Mouse (Mus musculus) forebrain, embryonic 14.5 days (tissue): ENCODE data around the gene Sema4b. TPM values are rescaled to one million over a fixed set of nuclear protein-coding genes. Genes with fewer than 3 reads are reported as not detected.
A peak's percentile ranks its signal among the peaks of the same experiment; 100 is the strongest.

Source experiments
- ATAC-seq: fragments of 200-750 bp; cut with Nextera tagmentation; 2 replicates; pipeline ENCODE4 v1.8.0; 2017; ENCODE audit warnings: mild to moderate bottlenecking, moderate library complexity
- DNase-seq: peaks from one replicate; pipeline ENCODE4 v3.0.0-alpha.2; 2015; ENCODE audit warnings: low spot score
- H3K27ac ChIP-seq: fragments of 300-500 bp; sonication (generic); 2 replicates; pipeline ENCODE4 v1.5.1; 2014; ENCODE audit warnings: low read depth, mild to moderate bottlenecking, control low read depth, low read length, moderate library complexity
- H3K27me3 ChIP-seq: fragments of 300-500 bp; sonication (generic); replicated peaks from 2 replicates; pipeline ENCODE4 v1.6.1; 2014; ENCODE audit warnings: low read length, control low read depth, mixed read lengths; ENCODE audit not compliant: control insufficient read depth, insufficient read depth
- H3K36me3 ChIP-seq: fragments of 300-500 bp; sonication (generic); 2 replicates; pipeline ENCODE4 v1.6.1; 2014; ENCODE audit warnings: low read length, control low read depth; ENCODE audit not compliant: control insufficient read depth, insufficient read depth
- H3K4me1 ChIP-seq: fragments of 300-500 bp; sonication (generic); 2 replicates; pipeline ENCODE4 v1.6.1; 2014; ENCODE audit warnings: antibody characterized with exemption, low read length, control low read depth; ENCODE audit not compliant: control insufficient read depth, insufficient read depth
- H3K4me2 ChIP-seq: fragments of 300-500 bp; sonication (generic); 2 replicates; pipeline ENCODE4 v1.6.1; 2014; ENCODE audit warnings: mild to moderate bottlenecking, control low read depth, low read length
- H3K4me3 ChIP-seq: fragments of 300-500 bp; sonication (generic); 2 replicates; pipeline ENCODE4 v1.5.1; 2014; ENCODE audit warnings: low read depth, low read length, control low read depth
- H3K9ac ChIP-seq: fragments of 300-500 bp; sonication (generic); 2 replicates; pipeline ENCODE4 v1.6.1; 2014; ENCODE audit warnings: mild to moderate bottlenecking, low read length, control low read depth, moderate library complexity
- H3K9me3 ChIP-seq: fragments of 300-500 bp; sonication (generic); replicated peaks from 2 replicates; pipeline ENCODE4 v1.6.1; 2016; ENCODE audit warnings: low read length, control low read depth, mixed read lengths; ENCODE audit not compliant: control insufficient read depth
- WGBS: fragments of 180-500 bp; shearing (Covaris S2); extraction: QIAGEN DNeasy Blood & Tissue Kit; methylation state at CpG from one replicate; pipeline ENCODE4 v1.1.7; 2014; 5-methylcytosine and 5-hydroxymethylcytosine counted together
- polyA plus RNA-seq: library from polyadenylated mRNA; unstranded; fragments of >200 nt; fragmentation: Nextera tagmentation; extraction: Ambion mirVana; gene quantifications from 2 replicates; pipeline ENCODE4 v1.2.1, GENCODE M21; 2014

Sema4b gene
- polyA plus RNA-seq, 1 experiment from 2014 or later: 11.6 TPM

DNA sequence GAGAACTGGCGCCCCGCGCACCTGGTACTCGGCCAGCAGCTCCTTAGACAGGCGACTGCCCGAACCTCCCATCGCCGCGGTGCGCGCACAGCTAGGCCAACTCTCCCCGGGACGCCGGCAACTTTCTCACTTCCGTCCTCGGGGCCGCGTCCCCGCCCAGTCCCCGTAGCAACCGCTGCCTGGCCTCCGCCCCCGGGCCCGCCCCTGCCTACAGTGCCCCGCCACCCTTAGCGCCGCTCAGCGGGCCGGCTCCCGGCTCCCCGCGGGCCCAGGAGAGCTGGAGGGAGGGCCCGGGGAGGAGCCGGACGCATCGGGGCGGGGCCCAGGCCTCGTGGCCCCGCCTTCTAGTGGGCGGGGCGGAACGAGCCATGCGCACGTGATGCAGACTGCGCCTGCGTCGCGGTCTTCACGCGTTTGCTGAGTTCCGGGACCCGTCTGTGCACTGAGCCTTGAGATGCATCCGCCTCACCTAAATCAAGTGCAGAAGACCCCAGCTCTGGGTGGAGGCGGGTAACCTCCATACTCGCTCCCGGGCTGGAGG, 45.9 kb downstream of the Sema4b start, which contains the start of the genes Cib1 and Gdpgp1:
TSS of gene Cib1 (minus strand) at position 325 of the 541 bp plus-strand sequence.
TSS of gene Gdpgp1 (plus strand) at position 377 of the 541 bp plus-strand sequence.
- Histone ChIP-seq H3K27ac (no peak within 1 kb of the TSS), H3K36me3 (peaks cover under 1% of the 10 kb centered on the region), H3K9me3 (no peaks in the 10 kb centered on the region), H3K4me2 (peak within 1 kb of the TSS; percentile 95), H3K4me1 (peaks cover 11% of the 10 kb centered on the region), H3K9ac (peak within 1 kb of the TSS; percentile 54), H3K4me3 (peak within 1 kb of the TSS; percentile 65), H3K27me3 (no peaks in the 10 kb centered on the region)
- ATAC-seq (peak; percentile 98), DNase-seq (peak; percentile 97)
- under 1% methylated on average over 56 of the region's 56 CpGs for WGBS

DNA sequence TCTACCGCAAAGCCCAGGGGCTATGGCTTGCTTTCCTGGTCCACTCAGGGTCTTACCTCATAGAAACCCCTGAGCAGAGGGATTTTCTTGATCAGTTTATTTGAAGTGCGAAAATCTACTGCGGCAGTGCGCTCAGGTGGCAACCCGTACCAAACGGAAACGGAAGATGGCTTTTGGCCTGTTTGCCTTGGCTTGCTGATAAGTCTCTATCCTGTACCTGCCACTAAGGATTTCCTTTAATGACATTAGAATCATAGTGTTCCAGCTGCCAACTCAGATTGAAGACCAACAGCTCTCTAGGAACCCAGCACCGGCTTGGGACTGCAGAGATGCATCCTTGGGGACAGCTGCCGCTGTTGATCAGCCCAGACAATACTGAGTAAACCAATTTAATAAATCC, 47.2 kb downstream of the Sema4b start:
- H3K4me3 ChIP-seq: no peak overlapping the region
- H3K9ac ChIP-seq: peak overlapping the region; percentile 13; the same call in 1 of the 2 replicates
- 84% methylated on average over 9 of the region's 9 CpGs for WGBS

DNA sequence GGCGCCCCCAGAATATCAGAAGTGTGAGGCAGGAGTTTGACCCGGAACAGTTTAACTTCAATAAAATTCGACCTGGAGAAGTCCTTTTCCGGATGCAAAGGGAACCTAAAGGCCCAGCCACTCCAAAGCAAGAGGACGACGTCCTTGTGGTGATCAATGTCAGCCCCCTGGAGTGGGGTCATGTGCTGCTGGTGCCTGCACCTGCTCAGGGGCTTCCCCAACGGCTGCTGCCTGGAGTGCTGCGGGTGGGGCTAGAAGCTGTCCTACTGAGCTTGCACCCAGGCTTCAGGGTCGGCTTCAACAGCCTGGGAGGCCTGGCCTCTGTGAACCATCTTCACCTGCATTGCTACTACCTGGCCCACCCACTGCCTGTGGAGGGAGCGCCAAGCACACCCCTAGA, 51.9 kb downstream of the Sema4b start:
- Histone ChIP-seq H3K9me3 (no peaks in the 10 kb centered on the region), H3K4me3 (no peak overlapping the region), H3K36me3 (peaks cover 19% of the 10 kb centered on the region), H3K4me1 (no peaks in the 10 kb centered on the region), H3K9ac (no peak overlapping the region), H3K4me2 (no peak overlapping the region), H3K27ac (no peak overlapping the region), H3K27me3 (no peaks in the 10 kb centered on the region)
- no peak for DNase-seq
- WGBS: 89% methylated on average over 10 of the region's 10 CpGs
- ATAC-seq: no peak

More for the DNA sequence above, 47.2 kb downstream of the Sema4b start:
- Histone ChIP-seq H3K27me3 (no peaks in the 10 kb centered on the region), H3K27ac (no peak overlapping the region), H3K36me3 (peaks cover 4% of the 10 kb centered on the region; the same call in 1 of the 2 replicates), H3K4me1 (peaks cover 11% of the 10 kb centered on the region), H3K4me2 (peak overlapping the region; percentile 95), H3K9me3 (no peaks in the 10 kb centered on the region)
- ATAC-seq (no peak), DNase-seq (no peak)

- Histone ChIP-seq H3K9ac (no peak overlapping the region), H3K27me3 (no peaks in the 10 kb centered on the region), H3K4me3 (no peak overlapping the region), H3K9me3 (no peaks in the 10 kb centered on the region), H3K4me2 (no peak overlapping the region), H3K36me3 (peaks cover 19% of the 10 kb centered on the region), H3K4me1 (no peaks in the 10 kb centered on the region), H3K27ac (no peak overlapping the region)
- no peak for DNase-seq
- no peak for ATAC-seq
- WGBS: 88% methylated on average over 4 of the region's 4 CpGs
Measured at GRCm38 (mm10) chr7:80241661-80242060, 55.0 kb downstream of the Sema4b start.

DNA sequence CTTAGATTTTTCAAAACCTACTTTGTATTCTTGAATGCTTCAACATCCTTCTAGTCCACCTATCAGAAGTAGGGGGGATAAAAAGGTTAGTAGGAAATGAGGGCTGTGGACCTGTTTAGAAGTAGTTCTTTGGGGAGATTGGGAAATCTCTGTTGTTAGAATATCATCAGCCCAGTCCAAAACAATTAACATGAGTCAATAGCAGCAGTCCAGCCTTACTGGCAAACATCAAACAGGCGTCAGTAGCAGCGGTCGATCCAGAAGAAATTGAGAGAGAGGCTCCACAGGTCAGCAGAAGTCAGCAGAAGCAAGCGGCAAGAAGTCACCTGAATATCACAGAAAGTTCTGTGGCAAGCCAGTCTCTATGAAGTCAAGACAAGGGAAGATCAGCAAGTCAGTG, 58.2 kb downstream of the Sema4b start:
- Histone ChIP-seq H3K27me3 (no peaks in the 10 kb centered on the region), H3K9ac (no peak overlapping the region), H3K27ac (no peak overlapping the region), H3K4me3 (no peak overlapping the region), H3K4me2 (no peak overlapping the region), H3K4me1 (no peaks in the 10 kb centered on the region), H3K9me3 (no peaks in the 10 kb centered on the region), H3K36me3 (peaks cover 7% of the 10 kb centered on the region; the same call in 1 of the 2 replicates)
- DNase-seq (no peak), ATAC-seq (no peak)
- 96% methylated on average over 4 of the region's 4 CpGs for WGBS

- Histone ChIP-seq H3K27me3 (no peaks in the 10 kb centered on the region), H3K27ac (peak within 1 kb of the TSS; percentile 78), H3K9ac (peak within 1 kb of the TSS; percentile 69), H3K4me1 (no peaks in the 10 kb centered on the region), H3K4me3 (peak within 1 kb of the TSS; percentile 48), H3K9me3 (no peaks in the 10 kb centered on the region), H3K36me3 (no peaks in the 10 kb centered on the region), H3K4me2 (peak within 1 kb of the TSS; percentile 55)
- WGBS: under 1% methylated on average over 48 of the region's 48 CpGs
- ATAC-seq (peak; percentile 99), DNase-seq (peak; percentile 99)
Measured at GRCm38 (mm10) chr7:80246148-80246721, 59.6 kb downstream of the Sema4b start, which contains the start of gene Ttll13. TSS of gene Ttll13 (plus strand) at chr7:80246376.

DNA sequence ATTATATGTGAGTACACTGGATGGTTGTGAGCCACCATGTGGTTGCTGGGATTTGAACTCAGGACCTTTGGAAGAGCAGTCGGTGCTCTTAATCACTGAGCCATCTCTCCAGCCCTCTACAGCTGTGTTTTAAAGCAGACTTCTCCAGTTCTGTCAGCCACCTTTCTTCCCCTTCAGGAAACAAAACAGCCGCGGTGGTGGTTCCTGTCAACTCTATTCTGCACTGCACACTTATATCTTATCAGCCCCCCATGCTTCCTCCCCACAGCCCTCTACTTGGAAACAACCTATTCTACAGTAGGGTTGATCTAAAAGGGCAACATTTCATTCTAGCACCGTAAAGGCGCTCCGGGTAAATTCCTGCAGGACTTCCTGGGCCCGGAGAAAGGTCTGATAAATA, 60.2 kb downstream of the Sema4b start:
- H3K9ac ChIP-seq: no peak overlapping the region; the same call in 1 of the 2 replicates
- DNase-seq: no peak
- no peak overlapping the region for H3K27ac ChIP-seq
- no peaks in the 10 kb centered on the region for H3K9me3 ChIP-seq
- H3K4me2 ChIP-seq: peak overlapping the region; percentile 55
- H3K4me3 ChIP-seq: peak overlapping the region; percentile 48
- WGBS: 67% methylated on average over 7 of the region's 7 CpGs
- H3K36me3 ChIP-seq: no peaks in the 10 kb centered on the region
- no peak for ATAC-seq
- no peaks in the 10 kb centered on the region for H3K27me3 ChIP-seq
- H3K4me1 ChIP-seq: no peaks in the 10 kb centered on the region

DNA sequence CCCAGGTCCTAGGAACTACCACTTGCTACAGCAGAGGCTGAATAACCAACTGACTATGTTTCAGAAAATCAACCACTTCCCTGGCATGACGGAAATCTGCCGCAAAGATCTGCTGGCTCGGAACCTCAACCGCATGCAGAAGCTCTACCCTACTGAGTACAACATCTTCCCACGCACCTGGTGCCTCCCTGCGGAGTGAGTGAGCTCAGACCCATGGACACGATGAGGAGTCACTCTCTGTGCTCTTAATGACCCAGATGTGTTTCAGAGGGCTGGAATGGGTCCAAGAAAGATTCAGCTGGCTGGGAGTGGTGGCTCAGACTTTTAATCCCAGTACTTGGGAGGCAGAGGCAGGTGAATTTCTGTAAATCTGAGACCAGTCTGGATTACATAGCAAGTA, 65.8 kb downstream of the Sema4b start:
- no peak overlapping the region for H3K9ac ChIP-seq
- no peaks in the 10 kb centered on the region; the same call in 1 of the 2 replicates for H3K27me3 ChIP-seq
- H3K9me3 ChIP-seq: no peaks in the 10 kb centered on the region
- no peak overlapping the region for H3K4me3 ChIP-seq
- no peak for ATAC-seq
- H3K4me1 ChIP-seq: no peaks in the 10 kb centered on the region
- no peak for DNase-seq
- 79% methylated on average over 7 of the region's 7 CpGs for WGBS
- no peak overlapping the region for H3K27ac ChIP-seq
- H3K4me2 ChIP-seq: no peak overlapping the region
- no peaks in the 10 kb centered on the region for H3K36me3 ChIP-seq

DNA sequence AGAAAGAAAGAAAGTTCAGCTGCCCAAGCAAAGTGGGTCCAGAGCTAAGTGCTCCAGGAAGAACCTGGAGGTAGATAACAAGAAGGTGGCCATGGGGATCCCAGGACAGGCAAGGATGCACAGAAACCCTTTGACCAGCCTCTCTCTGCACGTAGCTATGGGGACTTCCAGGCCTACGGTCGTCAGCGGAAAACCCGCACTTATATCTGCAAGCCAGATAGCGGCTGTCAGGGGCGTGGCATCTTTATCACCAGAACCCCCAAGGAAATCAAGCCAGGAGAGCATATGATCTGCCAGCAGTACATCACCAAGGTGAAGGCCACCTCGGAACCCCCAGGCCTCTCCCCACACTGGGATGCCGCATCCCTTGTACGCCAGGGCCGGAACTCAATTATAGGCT, 66.2 kb downstream of the Sema4b start:
- 87% methylated on average over 11 of the region's 11 CpGs for WGBS
- Histone ChIP-seq H3K27me3 (no peaks in the 10 kb centered on the region; the same call in 1 of the 2 replicates), H3K27ac (no peak overlapping the region), H3K4me2 (no peak overlapping the region), H3K36me3 (no peaks in the 10 kb centered on the region), H3K9me3 (no peaks in the 10 kb centered on the region), H3K4me1 (no peaks in the 10 kb centered on the region), H3K9ac (no peak overlapping the region), H3K4me3 (no peak overlapping the region)
- no peak for DNase-seq
- ATAC-seq: no peak
